Mouse (Mus musculus) heart, embryonic 13.5 days (tissue): ENCODE data around the gene Sfn. TPM values are rescaled to one million over a fixed set of nuclear protein-coding genes. Genes with fewer than 3 reads are reported as not detected.
A peak's percentile ranks its signal among the peaks of the same experiment; 100 is the strongest.

Source experiments
- ATAC-seq: fragments of 200-750 bp; cut with Nextera tagmentation; 2 replicates; pipeline ENCODE4 v1.8.0; 2017; ENCODE audit warnings: moderate TSS enrichment; ENCODE audit not compliant: insufficient number of reproducible peaks, low FRiP score, low TSS enrichment; ENCODE audit errors: extremely low read depth
- H3K27ac ChIP-seq: fragments of 300-500 bp; sonication (generic); replicated peaks from 2 replicates; pipeline ENCODE4 v1.5.1; 2015; ENCODE audit warnings: moderate library complexity, mild to moderate bottlenecking, inconsistent platforms
- H3K27me3 ChIP-seq: fragments of 300-500 bp; sonication (generic); replicated peaks from 2 replicates; pipeline ENCODE4 v1.6.1; 2015; ENCODE audit warnings: mild to moderate bottlenecking, inconsistent platforms
- H3K36me3 ChIP-seq: fragments of 300-500 bp; sonication (generic); 2 replicates; pipeline ENCODE4 v1.6.1; 2015; ENCODE audit warnings: mild to moderate bottlenecking, inconsistent platforms
- H3K4me1 ChIP-seq: fragments of 300-500 bp; sonication (generic); 2 replicates; pipeline ENCODE4 v1.6.1; 2015; ENCODE audit warnings: inconsistent platforms
- H3K4me2 ChIP-seq: fragments of 300-500 bp; sonication (generic); 2 replicates; pipeline ENCODE4 v1.6.1; 2015; ENCODE audit warnings: inconsistent platforms, mild to moderate bottlenecking, moderate library complexity
- H3K4me3 ChIP-seq: fragments of 300-500 bp; sonication (generic); 2 replicates; pipeline ENCODE4 v1.5.1; 2015; ENCODE audit warnings: moderate library complexity, mild to moderate bottlenecking, inconsistent platforms
- H3K9ac ChIP-seq: fragments of 300-500 bp; sonication (generic); 2 replicates; pipeline ENCODE4 v1.6.1; 2015; ENCODE audit warnings: inconsistent platforms, mild to moderate bottlenecking, moderate library complexity
- H3K9me3 ChIP-seq: fragments of 300-500 bp; sonication (generic); 2 replicates; pipeline ENCODE4 v1.6.1; 2016; ENCODE audit warnings: inconsistent platforms
- WGBS: fragments of 180-500 bp; shearing (Covaris S2); methylation state at CpG from one replicate; pipeline ENCODE4 v1.1.7; 2015; ENCODE audit warnings: mixed read lengths; 5-methylcytosine and 5-hydroxymethylcytosine counted together
- polyA plus RNA-seq: library from polyadenylated mRNA; unstranded; fragments of >200 nt; fragmentation: Nextera tagmentation; extraction: Ambion mirVana; gene quantifications from 2 replicates; pipeline ENCODE4 v1.2.1, GENCODE M21; 2015

The Sfn gene
- polyA plus RNA-seq, 1 experiment from 2014 or later, result 2.9 TPM

DNA sequence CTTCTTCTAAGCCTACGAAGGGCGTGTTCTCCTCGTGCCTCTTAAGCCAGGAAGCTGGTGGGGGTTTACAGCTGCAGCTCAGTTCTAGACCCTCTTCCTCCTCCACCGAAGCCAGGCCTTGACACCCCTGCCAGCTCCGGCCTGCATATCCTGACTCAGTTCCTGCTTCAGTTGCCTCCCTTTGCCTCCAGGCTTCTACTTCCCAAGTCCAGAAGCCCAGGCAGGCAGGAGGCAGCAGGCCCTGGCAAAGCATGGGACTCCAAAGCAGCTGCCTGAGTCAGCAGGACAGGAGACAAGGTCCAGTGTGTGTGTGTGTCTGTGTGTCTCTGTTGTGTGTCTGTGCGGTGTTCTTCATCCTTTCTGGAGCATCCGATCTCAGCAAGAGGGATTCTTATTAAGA is 2.2 kb upstream of the Sfn start:
- no peak overlapping the region for H3K27ac ChIP-seq
- peaks cover 40% of the 10 kb centered on the region for H3K27me3 ChIP-seq
- 85% methylated on average over 7 of the region's 7 CpGs for WGBS
- peaks cover 47% of the 10 kb centered on the region for H3K36me3 ChIP-seq
- no peak overlapping the region for H3K4me3 ChIP-seq
- H3K4me2 ChIP-seq, result no peak overlapping the region
- peaks cover 15% of the 10 kb centered on the region for H3K4me1 ChIP-seq
- H3K9me3 ChIP-seq, result no peaks in the 10 kb centered on the region
- H3K9ac ChIP-seq, result no peak overlapping the region
- ATAC-seq, result no peak

DNA sequence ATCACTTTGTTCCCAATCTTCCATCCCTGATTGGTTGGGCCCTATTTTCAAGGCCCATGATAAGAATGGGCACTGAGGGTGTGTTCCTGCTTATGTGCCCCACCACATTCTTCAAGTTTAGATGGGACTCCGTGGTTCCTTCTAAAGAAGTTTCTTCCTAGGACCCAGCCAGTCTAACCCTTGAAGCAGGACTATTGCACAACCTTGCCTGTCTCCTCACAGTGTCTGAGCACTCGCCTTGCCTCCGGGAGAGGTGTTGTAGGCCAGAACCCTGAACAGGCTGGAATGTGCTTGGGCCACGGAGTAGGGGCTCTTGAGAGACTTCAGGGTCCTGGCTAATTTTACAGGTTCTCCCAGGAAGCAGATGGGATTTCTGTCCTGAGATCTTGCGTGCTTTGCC is 1.1 kb upstream of the Sfn start:
- Histone ChIP-seq H3K9me3 (no peaks in the 10 kb centered on the region), H3K4me1 (peaks cover 22% of the 10 kb centered on the region), H3K4me3 (no peak overlapping the region), H3K4me2 (no peak overlapping the region), H3K27me3 (peaks cover 51% of the 10 kb centered on the region), H3K36me3 (peaks cover 38% of the 10 kb centered on the region), H3K27ac (no peak overlapping the region), H3K9ac (no peak overlapping the region)
- no peak for ATAC-seq
- 82% methylated on average over 5 of the region's 5 CpGs for WGBS

DNA sequence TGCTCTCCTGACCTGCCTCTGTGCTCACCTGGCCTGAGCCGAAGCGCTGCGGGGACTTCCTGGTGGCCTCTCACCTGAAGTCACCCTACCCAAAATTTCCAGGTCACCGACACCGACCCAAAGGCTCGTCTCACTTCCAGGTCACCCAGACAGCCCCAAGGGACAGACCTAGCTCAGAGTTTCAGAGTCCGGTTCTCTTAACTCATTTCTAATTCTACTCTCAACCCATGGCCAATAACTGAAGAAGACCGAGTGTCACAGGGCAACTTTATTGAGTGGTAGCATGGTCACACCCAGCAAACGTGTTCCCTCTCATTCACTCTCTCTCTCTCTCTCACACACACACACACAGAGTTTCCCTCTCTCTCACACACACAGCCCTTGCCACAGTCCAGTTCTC is 1.7 kb downstream of the Sfn start:
- Histone ChIP-seq H3K27me3 (peaks cover 60% of the 10 kb centered on the region), H3K27ac (no peak overlapping the region)

DNA sequence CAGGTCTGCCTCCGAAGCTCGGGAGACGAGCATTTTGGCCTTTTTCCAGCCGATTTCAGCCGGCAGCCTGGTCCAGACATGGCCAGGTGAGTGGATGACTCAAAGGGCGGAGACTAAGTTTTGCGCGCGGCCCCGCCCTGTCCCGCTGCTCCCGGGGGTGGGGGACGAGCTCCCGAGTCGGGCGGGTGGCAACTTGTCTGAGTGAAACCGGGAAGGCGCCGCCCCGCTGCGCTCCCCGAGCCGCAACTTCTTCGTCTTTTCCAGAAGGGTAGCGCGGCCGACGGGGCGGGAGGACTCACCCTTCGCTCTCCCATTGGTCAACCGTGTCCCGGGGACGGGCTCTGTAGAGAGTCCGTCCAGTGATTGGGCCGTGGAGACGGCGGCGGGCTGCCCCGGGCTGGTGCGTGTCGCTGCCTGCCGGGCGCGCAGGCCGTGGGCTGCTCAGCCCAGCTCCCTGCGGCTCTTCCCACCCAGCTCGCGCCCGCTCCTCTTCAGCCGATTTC is 2.3 kb downstream of the Sfn start:
- H3K4me3 ChIP-seq, result peak overlapping the region; percentile 66
- peaks cover 22% of the 10 kb centered on the region for H3K4me1 ChIP-seq
- peaks cover 60% of the 10 kb centered on the region for H3K27me3 ChIP-seq
- H3K9ac ChIP-seq, result peak overlapping the region; percentile 80
- H3K4me2 ChIP-seq, result peak overlapping the region; percentile 95
- peaks cover 12% of the 10 kb centered on the region for H3K36me3 ChIP-seq
- no peak overlapping the region for H3K27ac ChIP-seq
- no peaks in the 10 kb centered on the region for H3K9me3 ChIP-seq
- peak; percentile 82 for ATAC-seq
- under 1% methylated on average over 50 of the region's 50 CpGs for WGBS

More for the DNA sequence above, 1.7 kb downstream of the Sfn start:
- ATAC-seq, result no peak
- H3K36me3 ChIP-seq, result peaks cover 17% of the 10 kb centered on the region
- WGBS, result 16% methylated on average over 9 of the region's 9 CpGs
- H3K4me3 ChIP-seq, result peak overlapping the region; percentile 66
- no peaks in the 10 kb centered on the region for H3K9me3 ChIP-seq
- H3K9ac ChIP-seq, result peak overlapping the region; percentile 80
- peaks cover 22% of the 10 kb centered on the region for H3K4me1 ChIP-seq
- H3K4me2 ChIP-seq, result peak overlapping the region; percentile 95

DNA sequence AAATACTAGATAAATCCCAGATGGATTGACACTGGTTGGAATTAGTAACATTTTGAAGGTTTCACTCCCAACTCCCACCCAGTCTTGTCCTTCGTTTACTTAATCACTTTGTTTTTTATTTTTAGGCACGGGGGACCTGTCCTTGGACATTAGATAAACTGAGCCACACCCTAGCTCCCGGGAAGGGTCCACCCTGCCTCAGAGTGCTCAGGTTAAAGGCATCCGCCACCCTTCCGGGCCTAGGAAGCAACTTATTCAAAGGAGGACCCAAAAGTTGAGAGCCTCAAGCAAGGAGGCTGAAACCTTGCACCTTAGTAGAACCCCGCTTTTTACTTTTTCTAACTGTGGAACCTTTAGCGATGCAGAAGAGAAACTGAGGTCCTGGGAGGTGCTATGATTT is 2.9 kb downstream of the Sfn start:
- H3K4me1 ChIP-seq, result peaks cover 22% of the 10 kb centered on the region
- 17% methylated on average over 7 of the region's 7 CpGs for WGBS
- H3K9me3 ChIP-seq, result no peaks in the 10 kb centered on the region
- peak overlapping the region; percentile 95 for H3K4me2 ChIP-seq
- no peak for ATAC-seq
- H3K36me3 ChIP-seq, result peaks cover 9% of the 10 kb centered on the region
- peak overlapping the region; percentile 66 for H3K4me3 ChIP-seq
- peak overlapping the region; percentile 80 for H3K9ac ChIP-seq
- no peak overlapping the region for H3K27ac ChIP-seq
- peaks cover 60% of the 10 kb centered on the region for H3K27me3 ChIP-seq

DNA sequence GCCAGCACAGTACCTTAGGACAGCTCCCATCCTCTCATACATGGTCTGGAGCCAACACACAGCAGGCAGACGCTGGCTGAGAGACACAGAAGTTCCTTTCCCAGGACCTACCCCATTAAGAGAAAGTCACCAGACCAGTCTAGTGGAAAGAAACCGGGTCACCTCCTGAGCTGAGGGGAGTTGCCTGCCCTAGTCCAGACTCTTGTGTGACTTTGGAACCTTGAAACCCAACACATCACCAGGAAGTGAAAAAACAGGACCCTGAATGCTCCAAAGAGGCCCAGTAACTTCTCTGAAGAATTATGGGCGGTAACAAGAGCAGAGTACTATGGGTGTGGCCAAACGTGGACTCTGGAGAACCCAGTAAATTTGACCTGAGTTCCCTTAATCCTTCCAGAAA is 3.4 kb downstream of the Sfn start:
- H3K9me3 ChIP-seq, result no peaks in the 10 kb centered on the region
- H3K4me2 ChIP-seq, result 0 out of 2 replicates have a peak overlapping the region, but pooled peaks have one; percentile 95
- H3K27me3 ChIP-seq, result peaks cover 59% of the 10 kb centered on the region
- H3K36me3 ChIP-seq, result peaks cover 4% of the 10 kb centered on the region
- peak overlapping the region; percentile 66; the same call in 1 of the 2 replicates for H3K4me3 ChIP-seq
- peaks cover 22% of the 10 kb centered on the region for H3K4me1 ChIP-seq
- H3K27ac ChIP-seq, result no peak overlapping the region
- H3K9ac ChIP-seq, result 0 out of 2 replicates have a peak overlapping the region, but pooled peaks have one; percentile 80
- ATAC-seq, result no peak
- WGBS, result 40% methylated on average over 4 of the region's 4 CpGs

DNA sequence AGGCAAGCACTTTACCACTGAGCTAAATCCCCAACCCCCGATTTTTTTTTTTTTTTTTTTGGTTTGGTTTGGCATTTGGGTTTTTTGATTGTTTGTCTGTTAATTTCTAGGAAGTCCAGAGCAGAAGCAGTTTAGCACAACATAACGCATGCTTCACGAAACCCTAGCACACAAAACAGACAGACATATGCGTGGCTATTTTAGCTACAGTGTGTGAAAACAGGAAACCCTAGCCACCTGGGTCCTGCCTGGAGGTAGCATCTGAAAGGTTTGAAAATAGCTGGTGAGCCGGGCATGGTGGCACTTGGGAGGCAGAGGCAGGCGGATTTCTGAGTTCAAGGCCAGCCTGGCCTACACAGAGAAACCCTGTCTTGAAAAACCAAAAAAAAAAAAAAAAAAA is 5.9 kb downstream of the Sfn start:
- Histone ChIP-seq H3K4me1 (peaks cover 15% of the 10 kb centered on the region), H3K9ac (no peak overlapping the region), H3K27me3 (peaks cover 33% of the 10 kb centered on the region), H3K4me3 (no peak overlapping the region), H3K9me3 (no peaks in the 10 kb centered on the region), H3K4me2 (no peak overlapping the region), H3K27ac (no peak overlapping the region), H3K36me3 (peaks cover 14% of the 10 kb centered on the region)
- ATAC-seq, result no peak
- WGBS, result 70% methylated on average over 6 of the region's 6 CpGs

DNA sequence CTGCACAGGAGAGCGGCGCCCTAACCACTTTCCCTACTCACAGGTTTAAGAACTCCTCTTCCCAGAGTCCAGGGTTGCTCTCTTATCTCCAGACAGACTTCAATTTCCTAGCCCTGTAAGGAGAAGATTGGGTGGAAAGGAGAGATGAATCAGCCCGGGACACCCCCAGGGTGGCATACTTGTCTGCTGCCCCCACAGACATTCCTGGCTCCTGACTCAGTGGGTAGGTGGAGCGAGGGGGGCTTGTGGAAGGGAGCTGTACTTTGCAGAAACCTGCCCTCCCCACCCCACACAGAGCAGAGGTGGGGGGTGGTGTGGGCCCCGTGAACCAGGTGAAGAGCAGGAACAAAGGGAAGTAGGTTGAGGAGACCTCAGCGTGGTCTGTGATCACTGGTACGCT is 6.4 kb downstream of the Sfn start:
- Histone ChIP-seq H3K9me3 (no peaks in the 10 kb centered on the region), H3K36me3 (peaks cover 20% of the 10 kb centered on the region), H3K27me3 (peaks cover 30% of the 10 kb centered on the region), H3K27ac (no peak overlapping the region), H3K4me2 (peak overlapping the region; percentile 18), H3K4me1 (peaks cover 15% of the 10 kb centered on the region), H3K4me3 (no peak overlapping the region), H3K9ac (0 out of 2 replicates have a peak overlapping the region, but pooled peaks have one; percentile 14)
- ATAC-seq, result no peak
- 44% methylated on average over 7 of the region's 7 CpGs for WGBS

DNA sequence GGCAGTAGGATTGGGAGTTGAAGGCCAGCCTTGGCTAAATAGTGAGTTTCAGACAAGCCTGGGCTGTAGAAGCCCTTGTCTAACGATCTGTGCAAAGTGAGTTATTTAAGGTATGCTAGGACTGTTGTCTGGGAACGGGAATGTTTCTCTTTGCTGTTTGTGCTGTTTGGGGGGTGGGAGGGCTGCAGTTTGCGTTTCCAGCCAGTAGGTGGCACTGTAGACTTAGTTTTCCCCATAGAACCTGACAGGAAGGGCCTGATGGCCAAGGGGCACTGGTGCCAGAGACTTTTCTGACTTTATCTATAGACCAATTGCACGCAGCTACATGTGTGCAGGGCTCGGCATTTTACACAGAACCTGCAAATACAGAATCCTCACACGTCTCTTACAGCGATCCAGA is 9.4 kb downstream of the Sfn start:
- Histone ChIP-seq H3K9me3 (no peaks in the 10 kb centered on the region), H3K4me1 (no peaks in the 10 kb centered on the region; the same call in 1 of the 2 replicates), H3K27me3 (0 out of 2 replicates have a peak, but pooled peaks cover 5% of the 10 kb centered on the region), H3K27ac (no peak overlapping the region), H3K4me3 (no peak overlapping the region), H3K9ac (0 out of 2 replicates have a peak overlapping the region, but pooled peaks have one; percentile 37), H3K4me2 (no peak overlapping the region), H3K36me3 (peaks cover 49% of the 10 kb centered on the region)
- no peak for ATAC-seq
- WGBS, result 28% methylated on average over 7 of the region's 7 CpGs

DNA sequence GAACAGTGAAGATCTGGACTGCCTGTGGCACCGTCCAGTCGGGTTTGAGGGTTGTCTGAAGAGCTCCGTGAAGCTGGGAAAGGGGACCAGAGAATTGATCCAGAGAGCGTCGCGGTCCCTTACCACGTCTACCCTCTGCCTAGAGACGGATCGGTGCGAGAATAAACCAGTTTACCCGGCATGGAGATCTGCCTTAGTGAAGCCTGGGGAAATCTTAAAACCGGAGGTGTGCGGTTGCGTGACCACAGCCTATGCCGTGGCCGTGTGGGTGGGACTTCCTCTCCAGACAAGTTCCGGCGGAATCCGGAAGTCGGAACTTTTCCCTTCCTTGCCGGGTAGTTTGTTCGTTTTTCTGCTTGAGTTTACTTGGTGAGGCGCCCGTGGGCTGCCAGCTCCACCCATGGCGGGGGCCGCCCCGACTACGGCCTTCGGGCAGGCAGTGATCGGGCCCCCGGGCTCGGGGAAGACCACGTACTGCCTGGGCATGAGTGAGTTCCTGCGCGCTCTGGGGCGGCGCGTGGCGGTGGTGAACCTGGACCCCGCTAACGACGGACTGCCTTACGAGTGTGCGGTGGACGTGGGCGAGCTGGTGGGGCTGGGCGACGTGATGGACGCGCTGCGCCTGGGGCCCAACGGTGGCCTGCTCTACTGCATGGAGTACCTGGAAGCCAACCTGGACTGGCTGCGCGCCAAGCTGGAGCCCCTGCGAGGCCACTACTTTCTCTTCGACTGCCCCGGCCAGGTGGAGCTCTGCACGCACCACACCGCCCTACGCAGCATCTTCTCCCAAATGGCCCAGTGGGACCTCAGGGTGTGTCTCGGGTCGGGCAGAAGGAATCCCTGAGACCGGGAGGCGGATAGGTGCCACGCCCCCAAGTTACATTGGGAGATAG is 17.7 kb downstream of the Sfn start, which contains the start of gene Gpn2:
TSS of gene Gpn2 (plus strand) at position 304 of the 893 bp plus-strand sequence.
- ATAC-seq, result peak; percentile 44; the same call in 1 of the 2 replicates
- H3K27me3 ChIP-seq, result no peaks in the 10 kb centered on the region
- H3K4me2 ChIP-seq, result peak within 1 kb of the TSS; percentile 100
- no peaks in the 10 kb centered on the region for H3K9me3 ChIP-seq
- peak within 1 kb of the TSS; percentile 84 for H3K4me3 ChIP-seq
- peak within 1 kb of the TSS; percentile 93 for H3K9ac ChIP-seq
- WGBS, result 1% methylated on average over 63 of the region's 65 CpGs
- peak within 1 kb of the TSS; percentile 78 for H3K27ac ChIP-seq
- H3K36me3 ChIP-seq, result peaks cover 72% of the 10 kb centered on the region
- H3K4me1 ChIP-seq, result peaks cover 15% of the 10 kb centered on the region

DNA sequence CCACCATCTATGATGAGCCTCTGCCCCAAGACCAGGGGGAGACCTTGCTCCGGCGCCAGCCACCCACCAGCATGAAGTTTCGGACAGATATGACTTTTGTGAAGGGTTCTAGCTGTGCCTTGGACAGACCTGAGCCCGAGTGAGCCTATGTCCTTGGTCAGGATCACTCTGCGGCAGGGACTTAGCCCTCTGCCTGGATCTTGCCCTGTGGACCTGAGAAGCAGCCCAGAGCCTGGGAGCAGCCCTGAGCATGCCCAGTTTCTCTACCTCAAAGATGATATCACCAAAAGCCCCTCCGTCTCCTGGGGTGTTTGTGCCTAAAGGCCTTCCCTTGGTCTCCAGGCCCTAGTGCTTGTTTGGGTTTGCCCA is 18.3 kb downstream of the Sfn start:
- ATAC-seq, result no peak
- Histone ChIP-seq H3K9ac (peak overlapping the region; percentile 93), H3K4me2 (peak overlapping the region; percentile 100), H3K4me1 (peaks cover 15% of the 10 kb centered on the region), H3K27ac (peak overlapping the region; percentile 78), H3K27me3 (no peaks in the 10 kb centered on the region), H3K9me3 (no peaks in the 10 kb centered on the region), H3K4me3 (peak overlapping the region; percentile 84), H3K36me3 (peaks cover 72% of the 10 kb centered on the region)
- WGBS, result 50% methylated on average over 6 of the region's 6 CpGs
